Mouse (Mus musculus) olfactory bulb, adult 2 months (tissue): Measurements from ENCODE around the gene Ctf2.
A peak's percentile ranks its signal among the peaks of the same experiment; 100 is the strongest.

ENCODE experiments used
- CTCF ChIP-seq: fragments of 200-500 bp; IDR thresholded peaks from 2 replicates; pipeline ENCODE4 v1.5.1; 2012; ENCODE audit warnings: low read depth, mild to moderate bottlenecking, low read length, moderate library complexity; ENCODE audit not compliant: insufficient read depth
- POLR2A ChIP-seq: fragments of 200-500 bp; IDR thresholded peaks from 2 replicates; pipeline ENCODE4 v1.6.1; 2012; ENCODE audit warnings: mild to moderate bottlenecking, low read depth, low read length, moderate library complexity; ENCODE audit not compliant: insufficient read depth

DNA sequence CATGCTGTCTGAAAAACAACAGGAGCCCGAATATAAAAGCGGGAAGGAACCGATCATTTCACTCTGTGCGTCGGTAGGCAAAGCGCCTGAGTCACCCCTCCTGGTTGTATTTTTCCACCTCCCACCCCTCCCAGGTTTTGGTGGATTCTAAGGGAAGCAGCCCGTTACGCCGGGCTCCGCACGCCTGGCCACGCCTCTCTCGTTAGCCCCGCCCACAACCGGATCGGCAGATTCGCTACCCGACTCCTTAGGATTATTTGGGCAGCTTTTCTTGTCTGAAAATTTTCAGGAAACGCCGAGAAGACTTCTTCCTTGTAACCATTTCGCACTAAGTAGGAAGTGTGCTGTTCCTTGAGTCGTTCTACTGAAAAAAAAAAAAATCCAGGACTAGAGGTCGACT is 44.5 kb upstream of the Ctf2 start, which contains the start of gene Setd1a:
- TF ChIP-seq CTCF (no peak), POLR2A (peak; percentile 36; the same call in 1 of the 2 replicates)
